Mouse (Mus musculus) heart, adult 2 months (tissue): Measurements from ENCODE around the gene Spry2.

Experiments
- CTCF ChIP-seq: fragments of 200-600 bp; IDR thresholded peaks from 2 replicates; pipeline ENCODE4 v1.8.1; 2022; ENCODE audit warnings: antibody characterized with exemption, mild to moderate bottlenecking, moderate library complexity
- POLR2A ChIP-seq: fragments of 200-500 bp; IDR thresholded peaks from 2 replicates; pipeline ENCODE4 v1.6.1; 2011; ENCODE audit warnings: mild to moderate bottlenecking, low read depth, low read length, control low read depth; ENCODE audit not compliant: insufficient read depth

- TF ChIP-seq POLR2A (no peak), CTCF (no peak)
Measured at GRCm38 (mm10) chr14:105890516-105891231, 5.9 kb downstream of the Spry2 start.
